Mouse (Mus musculus) cerebellum, adult 18-20 months (tissue): Measurements from ENCODE around the gene Astn2.

Experiments
- DNase-seq, 2 experiments: peaks; one replicate each; pipeline ENCODE4 v3.0.0; 2021

Astn2 gene

DNA sequence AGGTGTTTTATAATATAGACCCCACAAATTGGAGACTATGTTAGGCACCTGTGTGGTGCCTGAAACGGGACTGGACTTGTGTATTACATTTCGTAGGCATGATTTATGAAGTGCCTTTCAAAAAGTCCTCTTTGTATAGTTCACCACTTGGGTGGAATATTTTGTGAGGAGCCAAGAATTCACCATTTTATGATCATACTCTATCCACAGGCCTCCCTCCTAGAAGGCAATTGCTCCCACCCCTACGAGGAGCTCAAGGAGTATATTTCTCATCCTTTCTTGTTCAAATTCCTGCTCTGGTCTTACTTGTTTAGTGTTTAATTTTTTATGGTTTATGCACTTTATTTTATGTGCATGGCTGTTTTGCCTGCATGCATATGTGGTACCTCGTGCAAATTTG is 1021.3 kb downstream of the Astn2 start:
- no peak for DNase-seq

DNA sequence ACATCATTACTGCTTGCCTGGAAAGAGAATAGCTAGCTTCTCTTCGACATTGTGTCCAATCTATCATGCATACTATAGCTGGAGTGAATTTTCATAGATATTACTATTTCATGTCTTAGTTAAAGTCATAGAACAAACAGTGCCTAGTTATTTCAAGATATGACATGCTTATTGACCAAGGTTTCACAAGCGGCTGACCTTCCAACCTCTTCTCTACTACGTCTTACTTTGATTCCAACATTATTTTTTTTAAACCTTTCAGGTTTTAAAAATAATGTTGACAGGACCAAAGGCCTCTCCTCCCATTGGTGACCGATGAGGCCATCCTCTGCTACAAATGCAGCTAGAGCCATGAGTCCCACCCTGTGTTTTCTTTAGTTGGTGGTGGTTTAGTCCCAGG is 1025.0 kb downstream of the Astn2 start:
- no peak for DNase-seq

- DNase-seq = no peak
These were observed 1027.8 kb downstream of the Astn2 start for GRCm38 (mm10) chr4:65376571-65376970.

DNA sequence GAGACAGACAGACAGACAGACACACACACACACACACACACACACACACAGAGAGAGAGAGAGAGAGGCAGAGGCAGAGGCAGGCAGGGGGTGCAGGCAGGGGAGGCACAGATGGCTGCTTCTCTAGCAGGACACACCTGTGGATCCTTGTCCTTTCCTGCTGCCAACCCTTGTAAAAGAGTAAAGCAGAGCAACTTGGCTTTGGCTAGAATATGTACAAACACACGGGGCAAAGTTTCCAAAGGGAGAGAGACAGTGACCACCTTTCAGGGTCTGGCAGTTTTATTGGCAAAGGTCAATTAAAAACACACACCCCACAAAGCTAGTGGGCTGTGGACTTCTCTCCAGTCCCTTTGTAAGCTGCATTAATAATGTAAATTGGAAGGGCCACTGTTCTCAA is 1030.6 kb downstream of the Astn2 start:
- DNase-seq = no peak

GRCm38 (mm10) chr4:65372731-65373130 is 1031.7 kb downstream of the Astn2 start:
- no peak for DNase-seq

DNA sequence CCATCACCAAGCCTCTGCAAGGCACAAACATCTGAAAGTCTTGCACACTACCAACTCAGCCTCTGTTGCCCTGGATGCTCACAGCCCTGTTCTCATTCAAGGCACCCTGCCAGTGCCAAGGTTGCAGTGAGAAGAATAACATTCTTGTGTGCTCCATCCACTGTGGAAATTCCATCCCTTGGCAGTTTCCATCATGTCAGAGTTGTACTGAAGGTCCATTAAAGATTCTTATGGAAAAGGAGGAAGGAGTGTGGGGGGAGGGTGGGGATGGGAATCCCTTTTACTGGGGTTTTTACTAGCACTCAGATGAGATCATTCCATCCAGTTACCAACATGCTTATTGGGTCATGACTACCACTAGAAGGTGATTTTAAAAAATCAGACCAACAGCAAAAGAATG is 1037.3 kb downstream of the Astn2 start:
- no peak for DNase-seq

DNA sequence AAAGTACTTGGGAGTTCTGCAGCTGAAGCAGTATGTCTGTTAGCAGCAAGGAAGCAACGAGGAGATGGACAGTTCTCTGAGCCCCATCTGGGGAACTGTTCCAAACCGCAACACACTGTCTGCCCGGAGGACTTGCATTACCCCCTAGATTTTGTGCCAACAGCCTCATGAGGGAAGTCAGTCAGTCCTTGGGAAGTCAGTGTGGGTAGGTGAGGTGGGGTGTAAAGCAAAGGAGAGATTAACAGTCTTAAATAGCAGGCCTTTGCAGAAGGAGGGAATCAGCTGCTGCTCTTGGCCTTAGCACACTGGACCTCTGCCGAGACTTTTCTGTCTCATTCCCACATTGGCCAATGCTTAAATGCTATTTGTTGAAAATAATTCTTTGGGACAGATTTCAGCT is 1049.8 kb downstream of the Astn2 start:
- no peak for DNase-seq

GRCm38 (mm10) chr4:65350521-65350920 is 1053.9 kb downstream of the Astn2 start:
- no peak for DNase-seq

GRCm38 (mm10) chr4:65341766-65342165 is 1062.6 kb downstream of the Astn2 start:
- no peak for DNase-seq

DNA sequence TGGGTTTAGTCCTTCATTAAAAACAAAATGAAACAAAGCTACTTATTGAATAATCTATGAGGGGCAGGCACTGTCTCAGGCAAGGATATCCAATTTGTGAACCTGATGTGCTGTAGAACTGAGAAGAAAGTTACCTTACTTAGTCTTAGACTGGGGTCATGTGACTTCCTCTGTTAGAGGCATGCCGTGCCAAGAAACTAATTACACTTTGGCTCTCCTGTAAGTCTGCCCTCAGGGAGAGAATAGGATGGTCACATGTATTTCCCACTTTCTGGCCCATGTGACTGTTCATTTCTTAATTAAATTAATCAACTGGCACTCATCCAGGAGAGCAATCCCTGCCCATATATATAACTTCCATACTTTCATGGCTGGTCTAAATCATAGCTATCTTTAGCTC is 1070.7 kb downstream of the Astn2 start:
- no peak for DNase-seq
